Mouse (Mus musculus) urinary bladder, postnatal 10 days (tissue): ENCODE measurements around the gene Plcg1.

Experiments used
- DNase-seq: peaks from one replicate; pipeline ENCODE4 v3.0.0; 2022; ENCODE audit warnings: low spot score

Plcg1 gene

DNA sequence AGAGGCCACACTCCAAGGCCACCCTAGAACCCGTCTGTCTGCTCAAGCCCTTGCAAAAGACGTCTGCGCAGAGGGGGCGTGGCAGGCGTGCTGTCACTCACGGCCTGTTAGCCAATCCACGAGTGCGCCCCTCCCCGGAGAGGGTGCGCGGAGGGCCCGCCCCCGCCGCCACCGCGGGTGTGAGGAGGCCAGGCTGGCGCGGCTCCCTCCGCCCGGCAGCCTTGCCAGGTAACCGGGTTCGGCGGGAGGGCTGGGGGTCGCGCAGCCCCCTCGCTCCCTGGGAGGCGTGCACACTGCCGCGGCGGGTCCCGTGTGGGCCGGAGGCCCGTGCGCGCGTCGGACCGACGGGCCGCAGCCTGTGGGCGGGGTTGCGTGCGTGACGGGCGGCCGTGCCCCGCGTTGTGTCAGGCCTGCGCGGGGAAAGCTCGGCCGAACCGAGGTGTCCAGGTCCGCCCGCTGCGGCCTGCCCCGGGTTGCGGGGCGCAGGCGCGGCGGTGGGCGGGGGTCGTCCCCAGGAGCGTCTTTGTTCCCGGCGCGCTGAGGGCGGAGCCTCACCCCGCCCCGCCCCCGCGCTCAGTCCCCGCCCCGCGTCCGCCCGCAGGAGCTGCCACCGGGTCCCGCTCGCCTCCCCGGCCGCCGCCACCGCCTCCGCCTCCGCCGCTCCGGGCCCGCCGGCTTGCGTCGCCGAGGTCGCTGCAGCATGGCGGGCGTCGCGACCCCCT lies at the start of gene Plcg1:
Plcg1 (plus strand) TSS at position 184 of the 722 bp plus-strand sequence.
- DNase-seq = peak; percentile 78

DNA sequence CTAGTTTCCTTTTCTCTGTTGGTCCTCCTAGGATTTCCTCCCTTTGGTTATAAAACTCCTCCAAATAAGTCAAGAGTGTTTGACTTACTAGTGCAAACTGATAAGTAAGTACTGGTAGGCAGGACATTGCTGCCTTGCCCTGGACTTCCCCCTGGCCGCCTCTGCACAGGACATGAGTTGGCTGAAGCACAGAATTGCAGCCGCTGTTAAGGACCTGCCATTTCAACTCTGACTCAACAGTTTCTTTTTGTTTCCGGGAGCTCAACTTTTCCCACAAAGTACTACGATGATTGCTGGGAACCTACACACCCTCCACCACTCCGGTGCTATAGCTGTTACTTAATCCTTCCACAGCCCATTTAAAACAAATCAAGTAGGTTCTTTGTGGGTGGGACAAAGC lies 30.8 kb upstream of the Plcg1 start:
- no peak for DNase-seq

DNA sequence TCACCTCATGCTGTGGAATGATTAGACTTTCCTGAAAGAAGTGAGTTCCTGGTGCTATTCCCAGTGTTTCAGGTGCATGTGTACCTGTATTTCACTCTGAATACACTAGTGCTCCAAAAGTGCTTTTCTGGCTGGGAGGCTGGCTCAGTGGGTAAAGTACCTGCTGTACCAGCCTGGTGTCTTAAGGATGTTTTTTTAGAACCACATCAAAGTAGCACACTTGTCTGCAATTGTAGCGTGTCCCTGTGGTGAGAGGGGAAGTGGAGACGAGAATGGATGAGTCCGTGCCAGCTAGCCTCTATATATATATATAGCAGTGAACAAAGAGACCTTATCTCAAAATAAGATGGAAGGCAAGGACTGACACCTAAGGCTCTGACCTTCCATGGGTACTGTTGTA lies 29.5 kb upstream of the Plcg1 start:
- no peak for DNase-seq

DNA sequence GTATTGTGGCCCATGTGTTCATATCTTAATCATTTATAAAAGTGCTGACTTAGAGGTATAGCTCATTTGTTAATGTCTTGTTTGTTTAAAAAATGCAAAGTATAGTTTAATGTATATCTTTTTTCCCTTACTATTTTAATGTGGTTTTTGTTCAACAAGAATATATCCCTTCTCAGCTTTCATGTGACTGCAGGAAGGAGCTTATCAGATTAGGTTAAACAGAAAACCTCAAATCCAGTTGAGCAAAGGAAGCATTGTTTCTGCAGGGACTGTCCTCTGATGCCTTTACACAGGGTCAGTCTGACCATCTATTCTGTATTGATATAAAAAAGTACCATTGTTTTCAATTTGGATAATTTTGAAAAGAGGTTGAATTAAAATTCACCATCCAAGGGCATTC lies 28.3 kb upstream of the Plcg1 start:
- DNase-seq = no peak

DNA sequence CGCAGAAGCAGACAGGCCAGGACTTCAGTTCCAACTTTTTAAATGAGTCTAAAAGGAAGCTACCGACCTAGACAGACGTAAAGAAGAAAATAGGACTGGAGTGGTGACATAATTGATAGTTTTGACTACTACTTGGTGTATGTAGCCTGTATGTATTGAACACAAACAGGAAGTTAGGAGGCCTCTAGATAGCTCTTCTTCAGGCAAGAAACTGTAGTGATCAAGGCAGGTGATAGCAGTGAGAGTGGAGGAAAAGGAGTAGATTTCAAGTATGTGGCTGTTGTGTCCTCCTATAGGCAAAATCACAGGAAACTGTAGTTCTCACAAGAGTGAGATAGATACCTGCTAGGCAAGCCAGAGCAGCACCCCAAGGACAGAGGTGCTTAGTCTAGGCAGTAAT lies 23.4 kb upstream of the Plcg1 start:
- no peak for DNase-seq

DNA sequence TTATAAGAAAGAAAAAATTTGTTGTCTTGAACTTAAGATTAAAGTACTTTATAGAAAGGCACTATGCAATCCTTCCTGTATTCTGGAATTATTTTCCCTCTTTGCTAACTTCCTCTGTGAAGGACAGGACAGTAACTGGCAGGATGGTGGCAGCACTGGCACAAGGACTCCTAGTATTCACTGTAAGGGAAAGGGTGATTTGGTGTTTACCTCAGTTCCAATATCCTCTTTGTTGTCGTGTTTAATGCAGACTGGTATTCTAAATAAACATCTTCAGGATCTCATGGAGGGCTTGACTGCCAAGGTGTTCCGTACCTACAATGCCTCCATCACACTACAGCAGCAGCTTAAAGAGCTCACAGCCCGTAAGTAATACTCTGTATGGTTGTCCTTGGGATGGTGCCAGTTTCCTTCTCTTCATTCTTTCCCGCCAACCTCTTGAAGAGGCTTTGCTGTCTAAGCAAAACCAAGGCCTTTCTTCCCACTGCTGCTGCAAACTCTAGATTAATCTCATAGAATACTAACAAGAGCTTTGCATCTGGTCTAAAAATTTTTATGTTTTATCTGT lies 15.6 kb upstream of the Plcg1 start:
- no peak for DNase-seq

DNA sequence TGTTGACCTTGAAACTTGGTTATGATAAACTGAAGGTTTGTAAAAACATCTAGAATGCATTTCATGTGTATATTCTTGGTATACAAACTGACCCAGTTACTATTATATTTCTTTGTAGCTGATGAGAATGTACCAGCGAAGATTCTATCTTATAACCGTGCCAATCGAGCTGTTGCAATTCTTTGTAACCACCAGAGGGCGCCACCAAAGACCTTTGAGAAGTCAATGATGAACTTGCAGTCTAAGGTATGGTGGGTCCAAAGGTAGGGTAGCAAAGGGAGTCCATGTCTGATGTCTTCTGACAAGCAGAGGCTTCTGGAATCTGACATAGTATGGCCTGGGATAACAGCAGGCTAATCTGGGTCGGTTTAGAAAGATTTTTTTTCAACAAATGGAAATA lies 13.8 kb upstream of the Plcg1 start:
- no peak for DNase-seq

DNA sequence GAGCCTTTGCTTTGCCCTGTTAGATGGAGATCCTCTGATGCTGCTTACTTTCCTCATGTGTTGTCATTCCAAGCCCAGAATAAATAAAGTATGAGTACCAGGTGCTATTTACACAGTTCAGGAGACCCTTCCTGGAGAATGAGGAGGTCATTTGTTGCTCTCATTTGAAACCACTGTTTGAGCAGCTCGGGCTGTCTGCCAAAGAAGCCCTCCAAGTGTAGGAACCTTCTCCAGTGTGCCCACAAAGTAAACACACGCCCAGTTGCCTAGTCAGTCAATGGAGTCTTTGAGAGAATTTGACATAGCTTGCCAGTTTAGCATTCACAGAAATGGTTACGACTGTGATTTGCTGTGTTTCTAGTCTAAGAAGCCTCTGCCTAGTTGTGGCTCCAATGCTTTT lies 12.3 kb upstream of the Plcg1 start:
- DNase-seq = no peak

DNA sequence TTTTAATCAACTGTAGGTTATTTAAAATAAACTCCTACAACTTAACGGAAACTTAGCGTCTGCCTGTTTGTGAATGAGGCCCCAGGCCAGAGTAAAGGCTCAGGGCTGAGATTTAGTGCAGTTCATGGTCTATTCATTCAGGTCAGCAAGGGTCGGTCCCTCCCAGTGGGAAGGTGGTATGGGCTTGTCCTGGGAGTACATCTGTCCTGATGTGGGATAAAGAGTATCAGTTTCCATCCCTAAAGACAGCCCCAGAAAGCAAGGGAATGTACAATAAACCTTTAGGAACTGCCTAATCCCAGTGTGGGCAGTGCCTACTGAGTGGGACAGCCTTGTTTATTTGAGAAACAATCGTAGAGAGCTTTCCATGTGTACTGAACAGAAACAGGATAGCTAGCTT lies 8.4 kb upstream of the Plcg1 start:
- DNase-seq = no peak

DNA sequence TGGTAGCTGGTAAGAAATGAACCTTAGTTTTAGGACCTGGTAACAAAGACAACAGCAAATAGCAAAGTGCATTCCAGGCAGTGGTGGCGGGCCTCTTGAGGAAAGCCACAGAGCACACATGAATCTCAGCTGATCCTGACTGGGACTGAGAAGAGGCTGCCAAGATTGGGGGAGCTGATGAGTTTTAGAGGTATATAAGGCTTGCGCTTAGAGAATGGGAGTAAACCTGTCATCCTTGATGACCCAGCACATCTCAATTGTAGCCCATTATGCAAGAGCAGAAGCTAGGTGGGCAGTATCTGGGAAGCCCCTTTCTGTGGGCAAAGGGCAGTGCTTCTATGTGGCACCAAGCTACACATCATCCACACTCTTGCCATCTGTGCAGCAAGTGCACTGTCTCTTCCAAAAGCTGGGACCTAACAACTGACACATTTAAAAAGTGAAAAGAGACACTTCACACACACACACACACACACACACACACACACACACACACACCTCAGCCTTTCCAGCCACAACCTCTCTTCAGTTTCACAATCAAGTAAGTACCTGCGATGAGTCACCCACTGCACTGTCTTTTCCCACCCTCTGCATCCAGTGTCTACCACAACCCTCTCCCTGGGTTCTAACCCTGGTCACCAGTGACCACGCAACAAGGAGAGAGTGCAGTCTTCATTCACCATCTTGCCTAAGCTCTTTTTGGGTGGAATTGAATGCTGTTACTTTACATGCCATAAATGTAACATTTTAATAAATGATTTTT lies 7.3 kb upstream of the Plcg1 start:
- DNase-seq = no peak

DNA sequence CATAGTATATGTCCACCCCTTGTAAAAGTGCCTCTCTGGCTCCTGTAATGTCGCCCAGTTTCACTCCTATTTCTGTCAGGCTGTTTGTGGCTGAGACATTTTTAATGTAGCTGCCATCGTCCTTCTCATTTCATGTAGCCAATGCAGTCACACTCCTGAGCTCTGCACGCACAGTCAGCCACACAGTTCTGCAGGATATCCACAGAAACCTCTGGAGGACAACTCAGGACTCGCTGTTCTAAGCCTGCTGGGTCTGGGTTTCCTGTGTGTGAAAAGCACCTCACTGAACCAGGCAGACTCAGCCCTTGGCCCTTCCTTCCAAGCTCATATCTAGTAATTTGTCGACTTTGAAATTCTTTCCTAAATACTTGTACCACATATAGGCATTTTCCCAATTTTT lies 6.6 kb upstream of the Plcg1 start:
- DNase-seq = no peak

DNA sequence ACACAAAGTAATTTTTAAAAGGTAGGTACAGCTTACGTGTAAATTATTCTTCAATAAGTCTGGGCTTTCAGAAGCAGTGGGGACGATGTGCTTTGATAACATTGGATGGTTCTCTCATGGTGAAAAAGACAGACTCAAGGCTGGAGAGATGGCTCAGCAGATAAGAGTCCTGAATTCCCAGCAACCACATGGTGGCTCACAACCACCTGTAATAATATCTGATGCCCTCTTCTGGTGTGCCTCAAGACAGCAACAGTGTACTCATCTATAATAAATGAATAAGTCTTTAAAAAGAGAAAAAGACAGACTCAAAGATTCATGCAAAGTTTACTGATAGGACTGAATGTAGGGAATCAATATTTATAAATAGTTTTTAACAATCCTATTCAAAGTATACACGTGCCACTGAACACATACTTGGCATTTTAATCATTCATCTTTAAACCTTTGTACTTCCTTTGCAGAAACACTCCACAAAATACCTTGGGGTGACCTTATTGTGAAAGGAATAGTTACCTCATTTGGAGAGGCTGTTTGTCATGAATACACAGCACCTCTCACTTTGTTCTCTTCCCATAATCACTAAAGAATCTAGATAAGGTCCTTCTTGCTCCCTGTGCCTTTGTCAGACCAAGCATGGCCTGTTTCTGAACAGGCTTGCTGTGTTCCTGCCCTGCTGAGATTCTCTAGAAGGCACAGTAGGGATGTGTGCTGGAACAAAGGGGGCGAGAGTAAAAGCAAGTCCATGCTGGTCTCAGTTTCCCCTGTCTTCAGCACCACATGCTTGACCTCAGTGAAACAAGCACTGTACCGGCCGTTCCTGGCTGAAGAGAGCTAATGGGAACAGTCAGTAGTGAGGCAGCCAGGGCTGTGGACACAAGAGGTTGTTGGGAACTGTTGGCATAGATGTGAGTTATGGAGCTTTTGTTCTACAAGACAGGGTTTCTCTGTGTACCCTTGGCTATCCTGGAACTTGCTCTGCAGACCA lies 4.9 kb upstream of the Plcg1 start:
- no peak for DNase-seq

DNA sequence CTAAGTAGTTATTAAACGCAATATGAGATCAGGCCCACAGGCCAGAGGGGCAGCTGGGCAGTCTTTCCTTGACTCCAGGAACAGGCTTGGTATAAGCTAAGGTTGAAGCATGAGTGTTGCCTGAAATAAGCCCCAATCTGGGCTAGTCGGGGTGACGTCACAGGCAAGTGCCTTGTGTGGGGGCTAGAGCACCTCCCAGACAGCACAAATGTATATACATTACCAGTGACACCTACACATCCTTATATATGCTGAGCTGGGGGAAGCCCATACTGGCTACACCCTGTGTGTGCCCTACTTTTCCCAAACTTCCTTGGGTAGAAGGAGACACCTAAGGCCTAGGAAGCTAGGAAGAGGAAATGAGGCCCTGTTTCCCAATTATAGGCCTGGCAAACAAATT lies 2.1 kb upstream of the Plcg1 start:
- no peak for DNase-seq

DNA sequence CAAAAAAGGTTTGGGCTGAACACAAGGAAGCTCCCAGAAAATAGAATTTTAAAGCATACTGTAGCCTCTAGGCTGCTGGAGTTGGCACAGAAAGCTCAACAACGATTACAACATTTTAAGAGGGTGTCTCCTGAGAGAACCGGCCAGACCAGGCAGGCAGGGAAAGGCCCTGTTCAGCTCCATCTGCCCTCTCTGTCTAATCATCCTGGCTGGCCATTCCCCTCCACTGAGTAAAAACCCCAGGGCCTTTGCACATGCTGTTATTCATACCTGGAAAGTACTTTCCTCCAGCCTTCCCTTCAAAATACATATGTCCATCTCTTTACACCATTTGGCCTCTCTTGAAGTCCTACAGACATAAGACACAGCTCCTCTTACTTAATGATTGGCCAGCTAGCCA lies 1.7 kb upstream of the Plcg1 start:
- no peak for DNase-seq

DNA sequence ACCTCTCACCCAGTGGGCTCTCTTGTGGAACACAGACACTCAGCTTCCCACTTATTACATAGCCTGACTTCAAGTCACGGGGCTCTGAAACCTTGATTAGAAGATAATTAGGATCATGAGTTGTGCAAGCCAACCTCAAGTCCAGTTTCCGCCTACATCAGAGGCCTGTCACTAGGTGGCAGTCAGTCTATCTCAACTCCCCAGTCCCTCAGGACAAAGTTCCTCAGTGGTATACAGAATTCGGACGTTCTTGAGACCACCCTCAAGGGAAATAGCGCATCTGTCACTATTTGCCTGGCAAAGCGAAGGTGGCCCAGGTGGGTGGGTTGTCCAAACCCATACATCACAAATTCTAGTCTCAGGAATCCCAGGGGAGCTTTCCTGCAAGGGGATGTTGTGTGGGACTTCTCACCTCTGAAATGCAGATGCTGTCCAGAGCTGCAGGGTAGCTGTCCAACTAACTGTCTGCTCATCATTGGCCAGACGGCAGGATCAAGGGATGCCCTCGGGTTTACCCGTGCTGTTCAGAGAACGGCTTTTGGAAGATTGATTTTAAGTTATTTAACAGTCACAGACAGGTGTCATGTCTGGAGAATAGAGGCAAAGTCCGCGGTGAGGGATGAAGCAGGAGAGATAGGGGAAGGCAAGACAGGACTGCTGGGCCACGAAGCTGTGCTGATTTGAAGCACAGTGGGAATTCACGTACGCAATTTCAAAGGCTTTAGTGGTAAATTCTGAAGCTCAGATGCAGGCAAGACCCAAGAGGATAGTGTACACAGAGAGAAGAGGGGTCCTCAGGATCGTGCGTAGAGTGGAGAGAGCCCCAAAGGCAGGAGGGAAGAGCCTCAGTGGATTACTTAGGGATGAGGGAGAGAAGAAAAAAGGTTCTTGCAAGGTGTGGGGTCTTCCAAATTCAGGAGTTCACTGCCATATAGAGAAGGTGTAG lies 976 bp upstream of the Plcg1 start:
- DNase-seq = no peak

DNA sequence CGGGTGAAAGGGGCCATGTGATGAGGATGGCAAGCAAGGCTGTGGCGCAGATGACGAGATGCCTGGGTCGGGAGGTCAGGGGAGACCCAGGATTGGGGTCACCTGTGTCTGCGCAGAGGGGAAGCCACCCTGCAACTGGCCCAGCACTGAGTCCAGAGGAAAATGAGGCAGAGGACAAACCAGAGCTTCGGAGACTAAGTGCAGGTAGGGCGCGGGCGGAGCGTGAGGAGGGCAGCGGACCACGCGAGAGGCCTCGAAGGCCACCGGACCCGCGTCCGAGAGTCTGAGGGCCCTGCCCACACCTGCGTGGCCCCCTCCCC lies 343 bp upstream of the Plcg1 start:
- DNase-seq = no peak

DNA sequence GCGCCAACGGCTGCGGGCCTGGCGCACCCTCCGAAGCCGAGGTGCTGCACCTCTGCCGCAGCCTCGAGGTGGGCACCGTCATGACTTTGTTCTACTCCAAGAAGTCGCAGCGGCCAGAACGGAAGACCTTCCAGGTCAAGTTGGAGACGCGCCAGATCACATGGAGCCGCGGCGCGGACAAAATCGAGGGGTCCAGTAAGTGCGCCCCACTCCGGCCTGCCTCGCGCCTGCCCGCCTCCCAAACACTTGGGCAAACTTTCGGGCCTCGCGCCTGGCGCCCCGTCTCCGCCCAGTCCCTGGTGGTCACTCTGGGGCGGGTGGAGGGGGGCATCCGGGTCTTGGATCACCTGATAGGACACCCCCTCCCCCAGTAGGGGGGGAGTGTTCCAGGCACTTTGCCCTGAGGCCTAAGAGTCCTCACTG lies 750 bp downstream of the Plcg1 start:
- peak; percentile 38 for DNase-seq

DNA sequence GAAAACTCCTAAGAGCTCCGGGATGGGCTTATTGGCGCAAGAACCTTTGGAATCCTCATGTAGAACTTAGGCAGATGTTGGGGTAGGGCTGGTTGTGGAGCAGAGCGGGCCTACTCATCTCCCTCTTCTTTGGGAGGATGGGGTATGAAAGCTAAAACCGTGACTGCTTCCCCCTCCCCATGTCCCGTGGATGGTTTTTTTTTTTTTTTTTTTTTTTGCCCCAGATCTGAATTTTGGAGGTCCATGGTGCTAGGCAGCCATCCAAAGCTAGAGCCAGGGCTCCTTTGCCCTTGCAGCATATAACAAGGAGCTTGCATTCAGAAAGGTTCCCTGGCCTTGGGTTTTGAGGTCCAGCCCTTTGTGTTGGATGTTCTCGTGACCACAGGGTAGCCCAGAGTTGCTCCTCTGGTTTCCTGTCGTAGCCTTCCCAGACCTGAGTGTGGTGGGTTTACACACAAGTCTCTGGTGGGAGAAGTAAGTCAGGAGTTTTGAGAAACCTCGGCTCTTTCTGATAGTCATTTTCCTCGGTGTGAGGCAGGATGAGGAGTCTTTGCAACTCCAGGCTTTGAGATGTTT lies 1.4 kb downstream of the Plcg1 start:
- no peak for DNase-seq

DNA sequence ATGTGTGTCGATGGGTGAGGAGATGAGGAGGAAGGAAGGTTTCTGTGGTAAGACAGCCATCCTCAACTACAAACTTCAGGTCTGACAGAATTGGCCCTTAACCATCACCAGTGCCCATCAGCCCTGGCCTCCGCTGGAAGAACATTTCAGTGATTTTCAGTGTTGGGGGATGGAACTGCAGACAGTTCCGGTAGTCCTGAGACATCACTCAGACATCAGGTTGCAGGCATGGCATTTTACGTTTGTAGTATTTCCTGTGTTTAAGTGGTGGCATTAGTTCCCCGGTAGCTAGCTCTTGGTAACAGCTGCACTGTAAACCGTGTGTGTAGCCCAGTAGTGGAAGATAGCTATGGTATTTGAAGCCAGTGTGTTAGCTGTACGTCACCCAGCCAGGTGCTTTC lies 2.0 kb downstream of the Plcg1 start:
- no peak for DNase-seq

DNA sequence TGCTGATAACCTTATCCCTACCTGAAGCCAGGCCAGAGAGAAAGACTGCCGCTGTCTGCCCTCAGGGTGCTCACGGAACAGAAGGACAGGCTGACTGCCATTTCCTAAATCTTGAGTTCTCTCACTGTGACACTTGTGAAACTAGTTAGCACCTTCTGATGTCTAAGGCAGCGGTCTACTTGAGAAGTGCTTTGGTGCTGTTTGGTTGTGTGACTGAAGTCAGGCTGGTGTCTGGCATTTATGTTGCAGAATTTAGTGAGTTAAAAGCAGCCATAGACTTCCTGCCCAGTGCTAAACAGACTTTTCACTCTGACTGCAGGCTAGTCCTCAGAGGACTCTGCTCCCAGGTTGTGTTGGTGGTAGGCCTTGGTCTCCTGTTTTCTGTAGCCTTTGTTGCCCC lies 3.2 kb downstream of the Plcg1 start:
- DNase-seq = no peak
